Mouse (Mus musculus): ENCODE measurements around the gene Rtn2. TPM values are rescaled to one million over a fixed set of nuclear protein-coding genes. Genes with fewer than 3 reads are reported as not detected.
A peak's percentile ranks its signal among the peaks of the same experiment; 100 is the strongest.

Rtn2 gene
- 10 to 100 TPM; 92.8 to 95.6 TPM for total RNA-seq (2021)
- long read RNA-seq, transcript Rtn2-201 (10 exons, 1,990 nt): major isoform, 141 of 154 reads
- long read RNA-seq, partial matches to known transcripts: 5 of 154 reads
- long read RNA-seq, other reads (novel, unspliced or antisense): 7 of 154 reads

- DNase-seq (ENCODE audit: low spot score in 2 of 2): peak; percentile 79 to 82
Measured at GRCm38 (mm10) chr7:19282385-19282784, at the start of gene Rtn2. Rtn2 (plus strand) TSS chr7:19282624.

- DNase-seq (ENCODE audit: low spot score in 2 of 2): no peak
Measured at GRCm38 (mm10) chr7:19234652-19235051, 47.8 kb upstream of the Rtn2 start.

GRCm38 (mm10) chr7:19235092-19235671 is 47.2 kb upstream of the Rtn2 start:
- DNase-seq (ENCODE audit: low spot score in 2 of 2): no peak

GRCm38 (mm10) chr7:19236411-19236810 is 46.0 kb upstream of the Rtn2 start:
- no peak for DNase-seq (ENCODE audit: low spot score in 2 of 2)

- no peak for DNase-seq (ENCODE audit: low spot score in 2 of 2)
Measured at GRCm38 (mm10) chr7:19238344-19238743, 44.1 kb upstream of the Rtn2 start.

- DNase-seq (ENCODE audit: low spot score in 2 of 2): peak; percentile 86 to 97
Measured at GRCm38 (mm10) chr7:19239423-19239822, 43.0 kb upstream of the Rtn2 start.

- DNase-seq (ENCODE audit: low spot score in 2 of 2): no peak
Measured at GRCm38 (mm10) chr7:19239986-19240385, 42.4 kb upstream of the Rtn2 start.

GRCm38 (mm10) chr7:19240905-19241463 is 41.4 kb upstream of the Rtn2 start:
- no peak for DNase-seq (ENCODE audit: low spot score in 2 of 2)

- no peak for DNase-seq (ENCODE audit: low spot score in 2 of 2)
Measured at GRCm38 (mm10) chr7:19242005-19242404, 40.4 kb upstream of the Rtn2 start.

GRCm38 (mm10) chr7:19243858-19244257 is 38.6 kb upstream of the Rtn2 start:
- no peak for DNase-seq (ENCODE audit: low spot score in 2 of 2)

- DNase-seq (ENCODE audit: low spot score in 2 of 2): no peak
Measured at GRCm38 (mm10) chr7:19245083-19245482, 37.3 kb upstream of the Rtn2 start.

GRCm38 (mm10) chr7:19246855-19247254 is 35.6 kb upstream of the Rtn2 start:
- DNase-seq (ENCODE audit: low spot score in 2 of 2): no peak

- DNase-seq (ENCODE audit: low spot score in 2 of 2): no peak
Measured at GRCm38 (mm10) chr7:19247511-19247910, 34.9 kb upstream of the Rtn2 start.

- no peak for DNase-seq (ENCODE audit: low spot score in 2 of 2)
Measured at GRCm38 (mm10) chr7:19252078-19252477, 30.3 kb upstream of the Rtn2 start.

GRCm38 (mm10) chr7:19253437-19253836 is 29.0 kb upstream of the Rtn2 start:
- DNase-seq (ENCODE audit: low spot score in 2 of 2): no peak

GRCm38 (mm10) chr7:19255395-19255794 is 27.0 kb upstream of the Rtn2 start:
- DNase-seq (ENCODE audit: low spot score in 2 of 2): no peak

- no peak for DNase-seq (ENCODE audit: low spot score in 2 of 2)
Measured at GRCm38 (mm10) chr7:19256567-19256966, 25.9 kb upstream of the Rtn2 start.

GRCm38 (mm10) chr7:19257390-19258022 is 24.9 kb upstream of the Rtn2 start:
- peak in 1 of 2 experiments; percentile 54 for DNase-seq (ENCODE audit: low spot score in 2 of 2)

- no peak for DNase-seq (ENCODE audit: low spot score in 2 of 2)
Measured at GRCm38 (mm10) chr7:19258336-19258735, 24.1 kb upstream of the Rtn2 start.

GRCm38 (mm10) chr7:19265147-19265546 is 17.3 kb upstream of the Rtn2 start:
- DNase-seq (ENCODE audit: low spot score in 2 of 2): no peak

GRCm38 (mm10) chr7:19265928-19266822 is 16.2 kb upstream of the Rtn2 start:
- DNase-seq (ENCODE audit: low spot score in 2 of 2): no peak

- DNase-seq (ENCODE audit: low spot score in 2 of 2): no peak
Measured at GRCm38 (mm10) chr7:19267051-19267450, 15.4 kb upstream of the Rtn2 start.

Measured in layer of hippocampus, adult 18-20 months (tissue).